Mouse (Mus musculus) hindbrain, embryonic 10.5 days (tissue): Measurements from ENCODE around the gene Zfp366. TPM values are rescaled to one million over a fixed set of nuclear protein-coding genes. Genes with fewer than 3 reads are reported as not detected.
"Not testable (repeated sequence)": the region's sequence is repeated elsewhere in the genome, so short reads cannot be mapped to it uniquely, and the experiment has no call there.

Source experiments
- DNase-seq: peaks from one replicate; pipeline ENCODE4 v3.0.0-alpha.2; 2017; ENCODE audit warnings: low spot score
- H3K27ac ChIP-seq: fragments of 300-500 bp; sonication (generic); 2 replicates; pipeline ENCODE4 v1.5.1; 2016; ENCODE audit warnings: mild to moderate bottlenecking, moderate library complexity
- H3K27me3 ChIP-seq: fragments of 300-500 bp; sonication (generic); 2 replicates; pipeline ENCODE4 v1.6.1; 2016; ENCODE audit warnings: mild to moderate bottlenecking; ENCODE audit not compliant: poor library complexity, insufficient read depth, severe bottlenecking
- H3K36me3 ChIP-seq: fragments of 300-500 bp; sonication (generic); 2 replicates; pipeline ENCODE4 v1.6.1; 2016; ENCODE audit warnings: mild to moderate bottlenecking, moderate library complexity
- H3K4me1 ChIP-seq: fragments of 300-500 bp; sonication (generic); replicated peaks from 2 replicates; pipeline ENCODE4 v1.6.1; 2016; ENCODE audit warnings: mild to moderate bottlenecking
- H3K4me3 ChIP-seq: fragments of 300-500 bp; sonication (generic); 2 replicates; pipeline ENCODE4 v1.5.1; 2016; ENCODE audit warnings: mild to moderate bottlenecking, moderate library complexity
- H3K9me3 ChIP-seq: fragments of 300-500 bp; sonication (generic); 2 replicates; pipeline ENCODE4 v1.6.1; 2016; ENCODE audit warnings: mild to moderate bottlenecking, moderate library complexity
- WGBS: fragments of 180-500 bp; shearing (Covaris S2); methylation state at CpG from one replicate; pipeline ENCODE4 v1.1.7; 2016; 5-methylcytosine and 5-hydroxymethylcytosine counted together
- polyA plus RNA-seq: library from polyadenylated mRNA; unstranded; fragments of >200 nt; fragmentation: Nextera tagmentation; extraction: Ambion mirVana; gene quantifications from 2 replicates; pipeline ENCODE4 v1.2.1, GENCODE M21; 2016

Gene Zfp366
- polyA plus RNA-seq, 1 experiment from 2014 or later, result 0.43 TPM

DNA sequence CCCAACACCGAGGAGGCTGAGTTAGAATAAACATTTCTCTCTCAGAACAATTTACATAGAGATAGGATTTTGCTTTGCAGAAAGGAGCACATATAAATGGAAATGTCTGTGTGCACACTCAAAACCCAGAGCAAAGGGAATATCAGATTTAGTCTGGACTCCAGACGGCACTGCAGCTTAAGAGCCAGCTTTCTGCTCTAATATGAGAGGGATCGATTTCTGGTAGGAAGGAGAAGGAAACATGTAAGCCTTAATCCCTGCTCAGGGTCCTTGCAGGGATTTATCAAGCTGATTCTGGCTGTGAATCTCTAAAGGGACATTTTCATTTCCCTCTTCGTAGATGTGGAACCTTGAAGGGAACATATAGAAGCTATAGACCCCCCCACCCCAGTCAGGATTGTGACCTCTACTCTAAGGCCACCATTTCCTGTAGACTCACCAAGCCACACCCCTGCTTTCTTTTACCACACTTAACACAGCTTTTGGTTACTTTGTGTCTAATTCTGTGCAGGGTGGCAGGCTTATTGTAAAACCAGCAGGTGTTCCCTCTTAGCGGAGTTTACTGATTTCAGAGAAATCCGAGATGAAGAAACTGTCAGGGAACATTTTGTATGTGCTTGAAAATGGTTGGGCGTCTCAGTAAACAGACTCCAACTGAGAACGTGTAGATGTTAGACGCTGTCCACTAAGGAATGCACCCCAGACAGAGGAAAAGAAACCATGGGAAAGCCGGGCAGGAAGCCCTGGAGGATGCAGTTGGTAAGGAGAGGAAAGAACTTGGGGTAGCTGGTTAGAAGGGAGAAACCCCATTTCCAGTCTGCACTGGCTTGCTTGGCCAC, 20.9 kb upstream of the Zfp366 start:
- Histone ChIP-seq H3K4me1 (peaks cover 19% of the 10 kb centered on the region), H3K4me3 (no peak overlapping the region), H3K27ac (peak overlapping the region; percentile 50; the same call in 1 of the 2 replicates), H3K27me3 (no peaks in the 10 kb centered on the region), H3K9me3 (no peaks in the 10 kb centered on the region), H3K36me3 (no peaks in the 10 kb centered on the region)
- no peak for DNase-seq
- WGBS, result 51% methylated on average over 10 of the region's 10 CpGs

DNA sequence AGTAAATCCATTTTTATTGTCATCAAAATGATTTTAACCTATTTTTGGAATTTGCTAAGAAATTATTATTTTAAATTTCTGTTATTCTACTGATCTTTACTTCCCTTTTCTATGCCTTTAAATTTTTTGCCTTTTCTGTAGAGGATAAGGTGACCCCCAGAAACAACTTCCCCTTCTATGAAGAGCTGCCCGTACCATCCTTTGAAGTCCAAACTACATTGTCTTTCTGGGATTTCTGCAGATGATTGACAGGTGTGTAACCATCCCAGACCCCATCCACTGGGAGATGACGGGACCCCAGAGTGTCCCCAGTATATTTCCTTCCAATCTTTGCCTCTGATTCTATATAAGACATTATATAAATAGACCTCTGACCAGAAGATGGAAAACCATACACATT, 20.3 kb upstream of the Zfp366 start:
- no peak overlapping the region for H3K4me3 ChIP-seq
- no peaks in the 10 kb centered on the region for H3K9me3 ChIP-seq
- 0 out of 2 replicates have a peak overlapping the region, but pooled peaks have one; percentile 50 for H3K27ac ChIP-seq
- H3K27me3 ChIP-seq, result no peaks in the 10 kb centered on the region
- no peak for DNase-seq
- 70% methylated on average over 2 of the region's 2 CpGs for WGBS
- H3K36me3 ChIP-seq, result no peaks in the 10 kb centered on the region
- peaks cover 19% of the 10 kb centered on the region for H3K4me1 ChIP-seq

DNA sequence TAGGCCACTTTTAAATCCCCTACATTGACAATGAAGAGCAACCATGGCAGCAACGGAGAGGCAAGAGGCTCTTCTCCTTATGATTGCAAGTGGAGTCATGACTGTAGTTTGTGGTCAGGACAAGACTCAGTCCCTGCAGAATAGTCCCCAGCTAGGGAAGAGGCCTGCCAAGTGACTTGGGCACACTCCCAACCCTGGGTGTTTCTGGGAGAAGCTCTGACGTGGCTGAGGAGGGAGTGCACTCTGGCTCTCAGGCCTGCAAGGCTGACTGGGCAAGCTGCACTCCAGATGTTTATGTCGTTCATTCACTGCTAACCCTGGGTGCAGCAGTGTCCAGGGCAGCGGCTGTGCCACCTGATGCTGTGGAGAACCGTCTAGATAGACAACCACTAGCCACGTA, 15.2 kb upstream of the Zfp366 start:
- H3K27ac ChIP-seq, result 0 out of 2 replicates have a peak overlapping the region, but pooled peaks have one; percentile 3
- no peaks in the 10 kb centered on the region for H3K36me3 ChIP-seq
- H3K4me3 ChIP-seq, result no peak overlapping the region
- no peak for DNase-seq
- no peaks in the 10 kb centered on the region for H3K27me3 ChIP-seq
- H3K4me1 ChIP-seq, result peaks cover 11% of the 10 kb centered on the region; the same call in 1 of the 2 replicates
- H3K9me3 ChIP-seq, result no peaks in the 10 kb centered on the region
- WGBS, result 73% methylated on average over 6 of the region's 6 CpGs

DNA sequence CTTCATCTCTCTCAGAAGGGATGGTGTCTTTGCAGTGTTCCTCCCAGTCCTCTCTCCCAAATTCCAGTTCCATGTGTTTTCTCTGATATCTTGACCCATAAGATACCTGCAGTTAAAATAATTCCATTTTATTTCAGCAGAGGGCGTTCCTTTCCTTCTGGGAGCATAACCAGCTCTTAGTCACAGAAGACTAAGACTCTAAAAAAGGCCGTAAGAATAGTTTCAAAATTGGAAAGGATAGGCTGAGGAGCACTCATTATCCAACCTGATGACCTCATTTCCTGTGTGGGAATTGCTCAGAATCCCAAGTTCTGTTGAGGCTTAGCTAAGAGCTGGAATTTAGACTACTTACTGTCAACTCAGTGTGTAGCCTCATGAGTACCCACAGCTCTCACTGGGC, 14.3 kb upstream of the Zfp366 start:
- H3K27me3 ChIP-seq, result no peaks in the 10 kb centered on the region
- no peaks in the 10 kb centered on the region for H3K36me3 ChIP-seq
- no peaks in the 10 kb centered on the region for H3K9me3 ChIP-seq
- no peak overlapping the region for H3K4me3 ChIP-seq
- peaks cover 16% of the 10 kb centered on the region; the same call in 1 of the 2 replicates for H3K4me1 ChIP-seq
- WGBS, result 46% methylated on average over 2 of the region's 2 CpGs
- no peak overlapping the region for H3K27ac ChIP-seq
- no peak for DNase-seq

DNA sequence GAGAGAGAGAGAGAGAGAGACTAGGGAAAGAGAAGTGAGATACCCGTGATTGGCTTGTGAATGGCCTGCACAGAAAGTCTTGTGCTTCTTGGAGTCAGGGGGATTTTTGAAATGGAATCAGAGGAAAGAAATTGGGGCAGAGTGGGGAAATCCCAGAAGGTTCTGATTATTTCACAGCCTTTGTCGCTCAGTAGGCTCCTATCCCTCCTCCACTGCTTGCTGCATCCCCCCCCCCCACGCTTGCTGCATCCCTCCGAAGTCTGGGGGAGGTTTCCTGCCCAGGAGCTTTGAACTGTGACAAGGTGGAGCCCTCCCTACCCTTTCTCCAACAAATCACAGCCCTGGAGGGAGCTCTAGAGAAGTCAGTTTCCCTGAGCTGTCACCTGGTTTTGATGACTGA, 10.8 kb upstream of the Zfp366 start:
- Histone ChIP-seq H3K4me1 (peaks cover 15% of the 10 kb centered on the region; the same call in 1 of the 2 replicates), H3K4me3 (no peak overlapping the region), H3K9me3 (no peaks in the 10 kb centered on the region), H3K27ac (peak overlapping the region; percentile 56), H3K36me3 (no peaks in the 10 kb centered on the region), H3K27me3 (no peaks in the 10 kb centered on the region)
- DNase-seq, result peak; percentile 38
- 38% methylated on average over 4 of the region's 4 CpGs for WGBS

DNA sequence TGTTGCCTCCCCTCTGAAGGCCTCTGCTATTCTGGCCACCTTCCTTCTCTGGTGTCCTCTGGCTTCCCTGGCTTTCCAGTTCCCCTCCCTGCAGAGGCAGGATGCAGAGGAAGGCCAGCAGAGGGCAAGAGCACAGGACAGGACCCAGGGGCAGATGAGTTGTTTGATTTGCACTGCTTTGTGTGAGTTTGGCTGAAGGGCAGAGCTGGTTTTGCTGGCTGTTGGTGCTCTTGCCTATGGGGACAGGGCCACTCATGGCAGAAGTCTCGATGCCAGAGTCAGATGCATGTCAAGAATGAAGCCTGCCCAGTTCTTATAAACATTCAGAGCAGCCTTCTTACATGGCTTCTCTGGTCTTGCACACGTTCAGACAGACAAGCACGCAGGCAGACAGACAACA, 1.8 kb upstream of the Zfp366 start:
- H3K9me3 ChIP-seq, H3K27ac ChIP-seq, DNase-seq, H3K27me3 ChIP-seq, H3K36me3 ChIP-seq, H3K4me3 ChIP-seq: not testable (repeated sequence)
- WGBS, result 82% methylated on average over 3 of the region's 3 CpGs
- peaks cover 18% of the 10 kb centered on the region for H3K4me1 ChIP-seq

DNA sequence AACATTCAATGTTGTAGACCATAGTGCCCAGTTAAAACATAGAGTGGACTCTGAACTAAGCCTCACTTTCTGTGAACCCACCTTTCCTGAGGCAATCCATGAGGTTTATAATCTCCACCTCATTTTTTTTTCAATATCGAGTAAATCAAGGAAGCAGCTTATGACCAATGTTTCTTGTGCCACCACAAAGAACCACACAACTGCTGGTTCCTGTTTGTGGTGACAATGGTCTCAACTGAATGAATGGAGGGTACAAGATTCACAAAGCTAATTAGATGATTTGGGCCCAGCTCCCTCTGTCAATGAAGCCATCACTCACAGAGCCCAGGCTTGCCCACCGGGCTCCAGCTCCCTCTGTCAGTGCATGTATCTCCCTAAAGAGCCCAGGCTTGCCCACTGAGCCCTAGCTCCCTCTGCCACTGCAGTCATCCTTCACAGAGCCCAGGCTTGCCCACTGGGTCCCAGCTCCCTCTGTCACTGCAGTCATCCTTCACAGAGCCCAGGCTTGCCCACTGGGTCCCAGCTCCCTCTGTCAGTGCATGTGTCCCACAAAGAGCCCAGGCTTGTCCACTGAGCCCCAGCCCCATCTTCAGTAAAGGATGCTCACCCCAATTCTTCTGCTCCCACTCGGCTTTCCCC, 1.2 kb upstream of the Zfp366 start:
- H3K4me3 ChIP-seq, result no peak overlapping the region
- H3K27me3 ChIP-seq, result no peaks in the 10 kb centered on the region
- no peak for DNase-seq
- no peak overlapping the region for H3K27ac ChIP-seq
- 90% methylated on average over 3 of the region's 3 CpGs for WGBS
- peaks cover 18% of the 10 kb centered on the region for H3K4me1 ChIP-seq
- H3K9me3 ChIP-seq, result no peaks in the 10 kb centered on the region
- H3K36me3 ChIP-seq, result no peaks in the 10 kb centered on the region

DNA sequence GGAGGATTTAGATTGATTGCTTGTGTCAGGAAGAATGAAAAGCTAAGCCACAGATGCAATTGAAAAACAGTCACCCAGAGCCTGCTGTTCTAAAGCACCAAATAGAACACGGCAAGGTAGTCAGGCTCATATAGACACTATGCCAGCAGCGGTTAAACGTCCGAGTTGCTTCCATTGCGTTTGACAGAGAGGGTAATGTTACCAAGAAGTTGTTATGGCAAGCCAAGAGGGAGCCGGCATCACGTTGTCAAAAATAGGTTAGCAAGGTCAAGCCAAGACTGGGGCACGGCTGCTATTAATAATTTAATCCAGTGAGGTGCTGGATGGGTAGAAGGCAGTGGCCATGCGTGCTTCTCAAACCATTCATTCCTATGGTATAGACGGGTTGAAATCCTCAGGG, 950 bp downstream of the Zfp366 start:
- no peak for DNase-seq
- no peak overlapping the region for H3K4me3 ChIP-seq
- H3K4me1 ChIP-seq, result peaks cover 18% of the 10 kb centered on the region
- no peaks in the 10 kb centered on the region for H3K36me3 ChIP-seq
- WGBS, result 82% methylated on average over 10 of the region's 10 CpGs
- no peaks in the 10 kb centered on the region for H3K27me3 ChIP-seq
- H3K9me3 ChIP-seq, result no peaks in the 10 kb centered on the region
- H3K27ac ChIP-seq, result no peak overlapping the region

DNA sequence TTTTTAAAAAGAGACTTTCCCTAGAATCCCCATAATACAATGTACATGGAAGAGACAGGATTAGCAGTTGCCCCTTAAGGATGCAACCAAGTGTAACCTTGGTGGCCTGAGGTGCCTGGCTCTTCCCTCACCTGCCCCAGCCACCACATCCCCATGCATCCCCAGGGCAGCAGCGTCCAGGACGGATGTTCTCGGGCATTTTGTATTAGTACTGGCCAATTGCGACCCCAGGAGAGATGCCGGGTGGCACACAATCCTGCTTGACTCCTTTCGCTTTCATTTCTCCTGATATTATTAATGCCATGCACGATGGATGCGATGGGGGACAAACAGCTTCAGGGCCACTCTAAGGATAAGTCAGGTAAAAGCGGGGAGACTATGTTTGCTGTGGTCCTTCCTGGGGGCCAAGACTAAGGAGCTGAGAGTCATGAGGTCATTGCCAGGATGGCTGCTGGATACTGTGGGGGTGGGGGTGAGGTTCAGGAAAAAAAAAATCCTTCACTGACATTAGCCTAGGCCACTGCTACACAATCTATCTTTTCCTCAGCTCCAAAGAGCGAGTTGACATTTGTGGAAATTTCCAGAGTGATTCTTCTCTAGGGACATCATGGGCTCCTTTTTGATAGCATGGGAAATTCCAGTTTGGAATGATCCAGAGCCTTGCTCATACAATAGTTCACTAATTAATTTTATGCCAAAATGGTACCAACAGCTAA, 1.7 kb downstream of the Zfp366 start:
- no peaks in the 10 kb centered on the region for H3K9me3 ChIP-seq

DNA sequence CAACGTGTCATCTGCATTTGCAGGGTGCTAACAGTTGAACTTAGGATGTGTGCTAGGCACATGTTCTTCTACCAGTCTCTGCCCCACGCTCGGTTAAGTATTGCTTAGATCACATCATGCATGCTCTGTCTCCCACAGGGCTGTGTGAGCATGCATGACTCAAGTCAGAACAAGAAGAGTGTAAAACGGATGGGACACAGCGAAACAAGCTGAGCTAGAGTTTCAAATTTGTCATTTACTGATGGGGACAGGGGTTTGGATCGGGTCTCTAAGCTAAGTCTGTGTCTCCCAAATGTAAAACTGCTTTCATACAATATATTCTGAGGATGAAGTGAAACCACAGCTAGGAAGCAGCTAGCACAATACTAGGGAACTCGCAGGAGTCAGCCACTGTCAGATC, 2.2 kb downstream of the Zfp366 start:
- no peaks in the 10 kb centered on the region for H3K36me3 ChIP-seq
- no peak overlapping the region for H3K27ac ChIP-seq
- 87% methylated on average over 7 of the region's 7 CpGs for WGBS
- H3K27me3 ChIP-seq, result no peaks in the 10 kb centered on the region
- DNase-seq, result no peak
- no peaks in the 10 kb centered on the region for H3K9me3 ChIP-seq
- H3K4me1 ChIP-seq, result peaks cover 18% of the 10 kb centered on the region
- H3K4me3 ChIP-seq, result no peak overlapping the region

More for the DNA sequence above, 1.7 kb downstream of the Zfp366 start:
- peaks cover 18% of the 10 kb centered on the region for H3K4me1 ChIP-seq
- no peaks in the 10 kb centered on the region for H3K36me3 ChIP-seq
- H3K27me3 ChIP-seq, result no peaks in the 10 kb centered on the region
- no peak overlapping the region for H3K27ac ChIP-seq
- no peak overlapping the region for H3K4me3 ChIP-seq
- DNase-seq, result no peak
- 94% methylated on average over 10 of the region's 10 CpGs for WGBS

DNA sequence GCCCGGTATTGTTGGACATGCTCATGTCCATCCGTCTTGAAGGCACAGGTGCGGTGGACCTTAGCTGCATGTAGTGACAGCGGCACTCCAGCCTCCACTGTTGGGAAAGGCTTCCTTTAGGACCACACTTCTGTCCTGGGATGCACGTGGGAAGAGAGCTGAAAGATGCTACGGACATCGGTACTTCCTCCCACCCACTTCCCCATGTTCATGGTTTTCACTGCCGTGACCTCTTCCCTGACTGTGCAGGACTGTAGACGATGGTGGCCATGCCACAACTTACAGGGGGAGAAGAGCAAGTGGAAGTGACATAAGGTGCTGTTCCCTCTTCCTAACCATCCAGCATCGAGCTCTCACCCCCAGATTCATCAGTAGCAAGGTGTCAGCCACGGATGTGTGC, 2.8 kb downstream of the Zfp366 start:
- Histone ChIP-seq H3K9me3 (no peaks in the 10 kb centered on the region), H3K36me3 (no peaks in the 10 kb centered on the region), H3K4me1 (peaks cover 18% of the 10 kb centered on the region), H3K4me3 (no peak overlapping the region), H3K27ac (no peak overlapping the region), H3K27me3 (no peaks in the 10 kb centered on the region)
- no peak for DNase-seq
- WGBS, result 88% methylated on average over 11 of the region's 11 CpGs

DNA sequence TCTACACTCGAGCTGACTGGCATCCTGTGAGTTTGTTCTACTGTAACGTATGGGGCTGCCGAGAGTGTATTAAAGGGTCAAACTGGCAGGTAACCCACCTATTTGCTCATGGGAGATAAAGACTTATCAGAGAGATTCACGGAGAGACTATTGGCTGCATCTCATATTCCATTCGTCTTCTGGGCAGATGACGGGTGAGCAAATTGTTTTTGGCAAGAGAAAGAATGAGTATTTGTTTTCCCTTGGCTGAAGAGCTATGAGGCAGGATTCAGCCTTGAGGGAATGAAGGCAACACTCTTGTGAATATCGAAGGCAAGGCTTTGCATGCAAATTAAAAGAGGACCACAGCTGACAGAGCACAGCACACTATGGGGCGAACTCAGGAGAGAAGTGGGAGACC, 4.0 kb downstream of the Zfp366 start:
- WGBS, result 81% methylated on average over 8 of the region's 8 CpGs
- Histone ChIP-seq H3K4me3 (no peak overlapping the region), H3K36me3 (no peaks in the 10 kb centered on the region), H3K9me3 (no peaks in the 10 kb centered on the region), H3K4me1 (peaks cover 16% of the 10 kb centered on the region), H3K27ac (no peak overlapping the region), H3K27me3 (no peaks in the 10 kb centered on the region)
- DNase-seq, result no peak

DNA sequence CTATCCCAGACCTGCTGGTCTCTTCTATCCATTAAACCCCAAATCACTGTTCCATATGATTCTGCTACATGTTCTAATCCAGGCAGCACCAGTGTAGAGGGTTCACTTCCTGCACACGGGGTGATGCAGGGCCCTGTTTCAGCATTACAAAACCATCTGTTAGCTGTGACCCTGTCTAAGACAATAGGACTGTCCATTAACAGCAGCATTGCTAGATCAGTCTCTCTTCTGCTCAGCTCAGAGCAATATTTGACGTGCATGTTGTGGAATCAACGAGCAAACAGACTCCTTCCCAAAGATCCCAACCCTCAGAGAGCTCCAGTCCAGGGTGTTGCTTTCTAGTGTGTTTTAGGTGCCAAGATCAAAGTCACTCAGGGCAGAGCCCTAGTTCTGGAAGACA, 5.0 kb downstream of the Zfp366 start:
- DNase-seq, result no peak
- H3K9me3 ChIP-seq, result no peaks in the 10 kb centered on the region
- 87% methylated on average over 3 of the region's 3 CpGs for WGBS
- 0 out of 2 replicates have a peak overlapping the region, but pooled peaks have one; percentile 9 for H3K27ac ChIP-seq
- no peaks in the 10 kb centered on the region for H3K36me3 ChIP-seq
- H3K27me3 ChIP-seq, result no peaks in the 10 kb centered on the region
- H3K4me1 ChIP-seq, result peaks cover 10% of the 10 kb centered on the region
- no peak overlapping the region for H3K4me3 ChIP-seq
